Mouse (Mus musculus): ENCODE data around the gene Gm21976.

DNA sequence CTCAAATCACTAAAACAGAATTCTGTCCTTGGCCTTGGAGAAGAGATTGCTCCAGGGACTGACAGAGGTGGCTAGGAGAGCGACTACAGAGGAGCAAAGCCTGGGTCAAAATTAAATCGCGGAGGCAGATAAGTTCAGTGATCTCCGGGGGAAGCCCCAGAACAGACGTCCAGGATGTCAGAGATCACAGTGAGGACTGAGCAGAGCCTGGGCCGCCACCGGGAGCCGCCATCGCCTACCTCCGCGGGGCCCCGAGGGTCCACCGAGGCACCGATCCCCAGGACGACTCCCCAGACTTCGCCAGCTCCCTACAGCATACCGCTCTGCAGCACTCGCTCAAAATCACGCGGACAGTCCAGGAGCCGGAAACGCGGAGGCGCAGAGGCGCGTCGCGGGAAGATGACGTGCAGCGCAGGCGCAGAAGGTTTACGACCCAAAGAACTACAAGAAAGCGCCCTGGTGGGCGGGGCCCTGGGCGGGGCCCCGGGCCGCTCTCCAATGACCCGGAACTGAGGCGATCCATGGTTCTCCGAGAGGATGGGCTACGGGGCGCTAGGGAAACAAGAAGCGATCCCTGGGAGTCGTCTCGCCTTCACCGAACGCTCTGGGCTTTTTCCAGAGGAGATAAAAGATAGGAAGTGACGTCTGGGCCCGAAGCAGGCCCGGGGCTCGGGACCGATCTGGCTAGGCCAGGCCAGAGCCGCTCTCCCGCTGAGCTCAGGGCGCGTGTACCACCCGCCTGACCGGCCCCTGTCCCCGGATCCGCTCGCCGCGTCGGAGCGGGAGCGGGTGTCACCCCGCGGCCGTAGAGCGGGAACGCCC, 16.8 kb upstream of the Gm21976 start, which contains the start of the genes Utp15 and Ankra2:
- TF ChIP-seq CTCF (IDR thresholded peaks at IDR 0.05; ENCODE audit: low read depth) (no peak), EP300 (IDR thresholded peaks at IDR 0.05; ENCODE audit: low read depth) (peak; percentile 53; the same call in 1 of the 2 replicates)

Data from heart, postnatal 0 days (tissue).